ENCODE assay signal across 8 mouse cellular contexts in the genomic region with DNA sequence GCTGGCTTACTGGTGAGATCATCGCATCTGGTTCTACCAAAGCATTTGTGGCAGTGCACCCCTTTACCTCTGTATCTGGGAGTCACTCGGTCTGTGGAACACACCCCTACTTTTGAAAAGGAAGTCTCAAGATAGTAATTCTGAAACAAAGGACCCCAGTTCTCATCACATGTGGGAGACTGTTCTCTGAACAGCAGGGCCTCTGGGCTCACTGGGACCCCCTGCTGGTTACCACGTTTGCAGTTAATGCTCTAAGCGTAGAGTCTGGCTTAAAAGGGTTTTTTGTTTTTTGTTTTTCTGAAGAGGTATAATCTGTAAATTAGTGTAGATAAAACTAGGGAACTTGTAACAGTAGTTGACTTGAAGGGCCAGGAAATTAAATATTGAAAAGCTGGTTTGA. TPM values are rescaled to one million over a fixed set of nuclear protein-coding genes. Genes with fewer than 3 reads are reported as not detected.
DNase-seq lines count a peak whose midpoint lies in the region; ATAC-seq and TF ChIP-seq lines count a peak whose summit lies in the region.

No protein-coding gene starts in this region.

- H3K4me2 ChIP-seq in hindbrain, embryonic 11.5 days (replicated peaks; ENCODE audit: low read depth, low read length) = no peak overlapping the region
- H3K4me2 ChIP-seq in hindbrain, embryonic 16.5 days (ENCODE audit: low read length) = no peak overlapping the region
- no peak overlapping the region for H3K4me2 ChIP-seq in stomach, postnatal 0 days (replicated peaks; ENCODE audit: low read depth)

- peak; percentile 44 for DNase-seq in hindbrain, embryonic 11.5 days (ENCODE audit: low spot score)
- DNase-seq in CD4-positive helper T cell, adult 2 months (ENCODE audit: low read depth, low spot score) = peak; percentile 68
- peak; percentile 55 to 70 for DNase-seq in heart, postnatal 14 days
- DNase-seq in lung, postnatal 10 days = peak; percentile 71
- no peak for DNase-seq in stomach, postnatal 0 days (ENCODE audit: low spot score)
- no peak for DNase-seq in urinary bladder, postnatal 25 days (ENCODE audit: low spot score)

- TF ChIP-seq EP300 in stomach, postnatal 0 days (optimal IDR thresholded peaks at IDR 0.05) = no peak

- no peaks in the 10 kb centered on the region for H3K9me3 ChIP-seq in hindbrain, embryonic 11.5 days (ENCODE audit: control insufficient read depth, low read length)
- no peaks in the 10 kb centered on the region for H3K9me3 ChIP-seq in hindbrain, embryonic 16.5 days (ENCODE audit: control insufficient read depth, low read length)
- H3K9me3 ChIP-seq in stomach, postnatal 0 days (ENCODE audit: control insufficient read depth, low read length) = no peaks in the 10 kb centered on the region

- H3K36me3 ChIP-seq in hindbrain, embryonic 11.5 days (ENCODE audit: control insufficient read depth, insufficient read depth, low read length) = no peaks in the 10 kb centered on the region
- no peaks in the 10 kb centered on the region for H3K36me3 ChIP-seq in hindbrain, embryonic 16.5 days (ENCODE audit: control insufficient read depth, insufficient read depth, low read length)
- no peaks in the 10 kb centered on the region for H3K36me3 ChIP-seq in stomach, postnatal 0 days (ENCODE audit: control insufficient read depth, insufficient read depth, low read length)

- intact Hi-C loops in heart, postnatal 14 days (cut with DNase I) = loop anchor here (5.0 kb wide), 1 partner anchor 106 kb away; no protein-coding TSS in a partner anchor

- peak; percentile 57 for TF ChIP-seq CTCF in stomach, postnatal 0 days (IDR thresholded peaks at IDR 0.05; ENCODE audit: low read depth)

- no peak overlapping the region for H3K27ac ChIP-seq in hindbrain, embryonic 11.5 days (ENCODE audit: low read depth, low read length)
- H3K27ac ChIP-seq in hindbrain, embryonic 16.5 days (ENCODE audit: low read depth, low read length) = no peak overlapping the region
- H3K27ac ChIP-seq in stomach, postnatal 0 days (replicated peaks) = no peak overlapping the region; the same call in 1 of the 2 replicates

- no peak overlapping the region for H3K4me3 ChIP-seq in hindbrain, embryonic 11.5 days (ENCODE audit: low read depth, low read length)
- H3K4me3 ChIP-seq in hindbrain, embryonic 16.5 days (ENCODE audit: low read length) = no peak overlapping the region
- no peak overlapping the region for H3K4me3 ChIP-seq in stomach, postnatal 0 days (ENCODE audit: low read depth, low read length)

- H3K27me3 ChIP-seq in hindbrain, embryonic 11.5 days (ENCODE audit: control insufficient read depth, insufficient read depth, low read length) = no peaks in the 10 kb centered on the region
- no peaks in the 10 kb centered on the region for H3K27me3 ChIP-seq in hindbrain, embryonic 16.5 days (replicated peaks; ENCODE audit: control insufficient read depth, insufficient read depth, low read length)
- no peaks in the 10 kb centered on the region for H3K27me3 ChIP-seq in stomach, postnatal 0 days (ENCODE audit: control insufficient read depth, insufficient read depth, low read length)

- H3K4me1 ChIP-seq in hindbrain, embryonic 11.5 days (replicated peaks; ENCODE audit: control insufficient read depth, insufficient read depth, low read length) = no peaks in the 10 kb centered on the region
- no peaks in the 10 kb centered on the region for H3K4me1 ChIP-seq in hindbrain, embryonic 16.5 days (ENCODE audit: control insufficient read depth, insufficient read depth, low read depth, low read length)
- peaks cover 4% of the 10 kb centered on the region for H3K4me1 ChIP-seq in stomach, postnatal 0 days (replicated peaks; ENCODE audit: control insufficient read depth, insufficient read depth)

- ATAC-seq in hindbrain, embryonic 11.5 days (ENCODE audit: low FRiP score) = no peak
- ATAC-seq in hindbrain, embryonic 16.5 days = no peak
- ATAC-seq in activated CD4-positive, CD25-positive, alpha-beta regulatory T cell, adult 4 months = peak; percentile 36
- no peak for ATAC-seq in stomach, postnatal 0 days (ENCODE audit: low FRiP score, low TSS enrichment)

- no peak overlapping the region for H3K9ac ChIP-seq in hindbrain, embryonic 11.5 days (ENCODE audit: low read depth, low read length)
- no peak overlapping the region for H3K9ac ChIP-seq in hindbrain, embryonic 16.5 days (ENCODE audit: low read depth, low read length)
- H3K9ac ChIP-seq in stomach, postnatal 0 days (ENCODE audit: low read length) = no peak overlapping the region

- WGBS in hindbrain, embryonic 11.5 days = 29% methylated on average over 4 of the region's 4 CpGs
- WGBS in hindbrain, embryonic 16.5 days = 38% methylated on average over 4 of the region's 4 CpGs
- WGBS in stomach, postnatal 0 days = 64% methylated on average over 4 of the region's 4 CpGs

RNA-seq across cellular contexts. Expression of gene Vcl, which starts 42.9 kb away (rescaled TPM):
- polyA plus RNA-seq in hindbrain, embryonic 11.5 days (2014; fragmentation: Nextera tagmentation; extraction: Ambion mirVana) = 34.6 and 36.2 TPM in 2 replicates
- polyA plus RNA-seq in hindbrain, embryonic 16.5 days (2015; fragmentation: Nextera tagmentation; extraction: Ambion mirVana) = 14.8 and 20.6 TPM in 2 replicates
- polyA plus RNA-seq in activated CD4-positive, CD25-positive, alpha-beta regulatory T cell, adult 4 months (2017; shearing (Covaris generic)) = 1 to 10 TPM in 1 of 2 experiments, under 1 TPM in 1; 0.89 to 1.0 TPM
- 100 to 1,000 TPM; 132 to 149 TPM for total RNA-seq in heart, postnatal 14 days (2021)
- polyA plus RNA-seq in stomach, postnatal 0 days (2015; fragmentation: Nextera tagmentation; extraction: Ambion mirVana) = 52.0 and 54.5 TPM in 2 replicates

RNA-seq across cellular contexts. Expression of gene Plau, which starts 49.8 kb away (rescaled TPM):
- 0.59 and 0.65 TPM in 2 replicates for polyA plus RNA-seq in hindbrain, embryonic 11.5 days (2014; fragmentation: Nextera tagmentation; extraction: Ambion mirVana)
- 0.17 and 0.56 TPM in 2 replicates for polyA plus RNA-seq in hindbrain, embryonic 16.5 days (2015; fragmentation: Nextera tagmentation; extraction: Ambion mirVana)
- polyA plus RNA-seq in activated CD4-positive, CD25-positive, alpha-beta regulatory T cell, adult 4 months (2017; shearing (Covaris generic)) = not detected
- 1 to 10 TPM; 5.7 to 6.1 TPM for total RNA-seq in heart, postnatal 14 days (2021)
- polyA plus RNA-seq in stomach, postnatal 0 days (2015; fragmentation: Nextera tagmentation; extraction: Ambion mirVana) = 2.1 and 3.1 TPM in 2 replicates

Comparison
In these comparisons a context has a peak if more than half of its experiments do, and no peak if none do; other contexts are left out.
1. DNase-seq: peak in hindbrain, embryonic 11.5 days (single experiment), CD4-positive helper T cell, adult 2 months (single experiment), heart, postnatal 14 days (2 of 2) and lung, postnatal 10 days (single experiment); none in stomach, postnatal 0 days (single experiment) and urinary bladder, postnatal 25 days (single experiment).